Mouse (Mus musculus) G1E (cell line): ENCODE measurements around the gene Nol10. TPM values are rescaled to one million over a fixed set of nuclear protein-coding genes. Genes with fewer than 3 reads are reported as not detected.

Source experiments
- ATAC-seq: 2 replicates; pipeline ENCODE4 v1.8.0; 2016; ENCODE audit warnings: mild to moderate bottlenecking; ENCODE audit not compliant: insufficient number of reproducible peaks, poor library complexity, low FRiP score, severe bottlenecking; ENCODE audit errors: extremely low read depth
- DNase-seq: peaks from one replicate; pipeline ENCODE4 v3.0.0; 2012; ENCODE audit warnings: low spot score
- H3K27me3 ChIP-seq: 2 replicates; pipeline ENCODE4 v1.6.1; 2012; ENCODE audit warnings: mild to moderate bottlenecking, low read length, inconsistent platforms; ENCODE audit not compliant: insufficient read depth
- H3K36me3 ChIP-seq: replicated peaks from 2 replicates; pipeline ENCODE3; 2012; ENCODE audit warnings: mild to moderate bottlenecking, inconsistent platforms
- H3K4me1 ChIP-seq: 2 replicates; pipeline ENCODE4 v1.6.1; 2012; ENCODE audit warnings: low read depth, low read length, inconsistent platforms, mixed read lengths; ENCODE audit not compliant: insufficient read depth
- H3K4me3 ChIP-seq: 2 replicates; pipeline ENCODE4 v1.5.1; 2012; ENCODE audit warnings: low read depth, mild to moderate bottlenecking, inconsistent platforms, low read length, moderate library complexity, mixed read lengths
- H3K9me3 ChIP-seq: replicated peaks from 2 replicates; pipeline ENCODE4 v1.6.1; 2012; ENCODE audit warnings: inconsistent platforms
- CTCF ChIP-seq: IDR thresholded peaks from 2 replicates; pipeline ENCODE4 v1.5.1; 2012; ENCODE audit warnings: low read depth, low read length, inconsistent platforms, mixed read lengths
- GATA1 ChIP-seq: IDR thresholded peaks from 2 replicates; pipeline ENCODE4 v1.6.1; 2012; ENCODE audit warnings: borderline replicate concordance, low read length, inconsistent platforms, mixed read lengths
- GATA2 ChIP-seq: IDR thresholded peaks from 2 replicates; pipeline ENCODE4 v1.6.1; 2012; ENCODE audit warnings: low read depth, low read length, inconsistent platforms, borderline replicate concordance
- POLR2AphosphoS5 ChIP-seq: IDR thresholded peaks from 2 replicates; pipeline ENCODE4 v1.6.1; 2012; ENCODE audit warnings: low read depth, low read length, inconsistent platforms; ENCODE audit not compliant: insufficient replicate concordance
- TAL1 ChIP-seq: conservative IDR thresholded peaks from 2 replicates; pipeline ENCODE4 v1.6.1; 2012; ENCODE audit warnings: low read depth, low read length, inconsistent platforms, mixed read lengths
- polyA plus RNA-seq: library from polyadenylated mRNA; stranded (reverse); fragments of >175 nt; gene quantifications from 2 replicates; pipeline ENCODE4 v1.2.3, GENCODE M21; 2012
- total RNA-seq, 2 experiments: library from RNA; stranded (forward) in 1 of 2; stranded (reverse) in 1 of 2; fragments of 200-1000 nt in 1 of 2; fragments of >200 nt in 1 of 2; fragmentation: Nextera tagmentation in 1 of 2; gene quantifications; 2 replicates each; pipeline ENCODE4 v1.2.3; 2014 to 2017

Gene Nol10
- total and polyA plus RNA-seq, 3 experiments = 10.2 to 25.7 (median 18.6) TPM

DNA sequence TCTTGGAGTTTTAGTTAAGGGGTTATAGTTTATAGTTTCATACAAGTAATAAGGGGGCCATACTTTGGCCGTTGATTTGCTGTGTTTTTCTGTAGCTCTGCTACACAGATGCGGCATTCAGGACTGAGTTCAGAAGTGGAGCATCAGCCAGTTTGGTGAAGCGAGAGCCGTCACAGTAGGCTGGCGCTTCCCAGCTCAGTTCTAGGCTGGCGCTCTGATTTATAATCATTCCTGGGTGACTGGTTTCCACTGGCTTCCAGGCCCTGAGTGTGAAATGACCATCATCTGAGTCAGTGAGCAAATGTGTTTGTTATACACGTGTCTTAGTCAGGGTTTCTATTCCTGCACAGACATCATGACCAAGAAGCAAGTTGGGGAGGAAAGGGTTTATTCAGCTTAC, 66.5 kb downstream of the Nol10 start:
- H3K36me3 ChIP-seq = peaks cover 83% of the 10 kb centered on the region
- no peaks in the 10 kb centered on the region for H3K27me3 ChIP-seq
- no peak overlapping the region for H3K4me3 ChIP-seq
- ATAC-seq (no peak), DNase-seq (no peak)
- no peaks in the 10 kb centered on the region for H3K9me3 ChIP-seq
- H3K4me1 ChIP-seq = no peaks in the 10 kb centered on the region; the same call in 1 of the 2 replicates
- TF ChIP-seq CTCF (no peak), GATA1 (no peak), POLR2AphosphoS5 (no peak)

- H3K4me3 ChIP-seq = no peak overlapping the region
- no peaks in the 10 kb centered on the region for H3K27me3 ChIP-seq
- H3K36me3 ChIP-seq = peaks cover 92% of the 10 kb centered on the region
- H3K9me3 ChIP-seq = no peaks in the 10 kb centered on the region
- ATAC-seq (no peak), DNase-seq (no peak)
- TF ChIP-seq TAL1 (no peak), POLR2AphosphoS5 (no peak), GATA1 (no peak), CTCF (no peak)
- no peaks in the 10 kb centered on the region for H3K4me1 ChIP-seq
These were observed 72.0 kb downstream of the Nol10 start for GRCm38 (mm10) chr12:17420168-17420810.

DNA sequence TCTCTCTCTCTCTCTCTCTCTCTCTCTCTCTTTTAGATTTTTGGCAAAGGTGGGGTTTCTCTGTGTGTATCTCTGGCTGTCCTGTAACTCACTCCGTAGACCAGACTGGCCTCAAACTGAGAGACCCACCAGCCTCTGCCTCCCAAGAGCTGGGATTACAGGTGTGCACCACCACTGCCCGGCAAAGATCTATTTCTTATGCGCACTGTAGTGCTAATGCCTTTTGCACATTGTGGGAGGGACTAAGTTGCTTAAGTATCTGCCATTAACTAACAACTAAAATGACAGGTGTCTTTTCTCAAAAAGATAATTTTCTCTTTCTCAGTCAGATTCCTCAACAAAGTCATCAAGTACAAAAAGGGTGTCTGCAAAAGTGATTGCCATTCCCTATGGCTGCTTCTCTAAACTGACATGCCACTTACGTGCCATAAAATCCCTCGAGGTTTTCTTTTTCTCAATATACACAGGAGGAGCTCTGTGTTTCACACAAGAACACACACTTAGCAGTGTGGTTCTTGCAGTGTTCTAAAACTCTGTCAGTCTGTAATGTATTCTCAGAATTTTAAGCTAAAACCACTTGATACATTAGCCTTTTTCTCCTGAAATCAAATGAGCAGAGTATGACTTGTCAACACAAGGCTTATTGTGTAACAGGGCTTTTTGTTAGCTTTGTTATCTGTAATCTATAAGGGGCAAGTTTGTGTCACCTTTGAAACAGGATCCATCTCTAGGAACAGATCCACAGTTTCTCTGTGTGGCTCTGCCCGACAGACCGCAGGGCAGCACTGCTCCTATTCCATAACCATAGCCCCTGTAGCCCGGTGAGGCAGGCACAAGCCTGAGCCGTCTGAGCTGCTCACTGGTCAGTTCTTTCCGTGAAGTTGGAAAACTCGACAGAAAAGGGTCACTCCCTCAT, 77.3 kb downstream of the Nol10 start:
- H3K9me3 ChIP-seq = no peaks in the 10 kb centered on the region
- no peak overlapping the region for H3K4me3 ChIP-seq
- TF ChIP-seq POLR2AphosphoS5 (no peak), GATA1 (no peak), TAL1 (no peak), GATA2 (no peak), CTCF (no peak)
- no peaks in the 10 kb centered on the region for H3K27me3 ChIP-seq
- DNase-seq (no peak), ATAC-seq (no peak)
- H3K4me1 ChIP-seq = no peaks in the 10 kb centered on the region
- H3K36me3 ChIP-seq = peaks cover 95% of the 10 kb centered on the region

DNA sequence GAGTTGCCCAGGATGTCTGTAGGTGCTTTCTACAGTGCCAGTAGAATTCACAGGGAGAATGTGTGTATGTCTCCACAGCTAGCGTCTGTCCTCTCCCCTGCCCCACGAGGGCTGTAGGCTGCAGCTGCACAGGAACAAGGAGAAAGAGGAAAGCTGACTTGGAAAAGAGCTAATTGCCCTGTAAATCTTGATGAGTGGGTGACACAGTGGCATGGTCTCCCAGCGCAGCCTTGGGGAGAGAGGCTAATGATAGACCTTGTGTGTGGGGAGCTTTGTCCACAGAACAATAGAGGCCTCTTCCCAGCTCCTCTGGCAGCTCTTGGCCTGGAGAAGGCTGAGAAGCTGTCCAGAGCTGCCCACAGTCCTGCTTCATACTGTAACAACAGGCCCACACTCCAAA, 78.5 kb downstream of the Nol10 start:
- H3K4me1 ChIP-seq = no peaks in the 10 kb centered on the region
- peaks cover 95% of the 10 kb centered on the region for H3K36me3 ChIP-seq
- DNase-seq (no peak), ATAC-seq (no peak)
- no peak for TF ChIP-seq TAL1
- TF ChIP-seq GATA1 = no peak
- TF ChIP-seq CTCF = no peak
- TF ChIP-seq POLR2AphosphoS5 = no peak
- TF ChIP-seq GATA2 = no peak
- H3K4me3 ChIP-seq = no peak overlapping the region
- no peaks in the 10 kb centered on the region for H3K9me3 ChIP-seq
- H3K27me3 ChIP-seq = no peaks in the 10 kb centered on the region

DNA sequence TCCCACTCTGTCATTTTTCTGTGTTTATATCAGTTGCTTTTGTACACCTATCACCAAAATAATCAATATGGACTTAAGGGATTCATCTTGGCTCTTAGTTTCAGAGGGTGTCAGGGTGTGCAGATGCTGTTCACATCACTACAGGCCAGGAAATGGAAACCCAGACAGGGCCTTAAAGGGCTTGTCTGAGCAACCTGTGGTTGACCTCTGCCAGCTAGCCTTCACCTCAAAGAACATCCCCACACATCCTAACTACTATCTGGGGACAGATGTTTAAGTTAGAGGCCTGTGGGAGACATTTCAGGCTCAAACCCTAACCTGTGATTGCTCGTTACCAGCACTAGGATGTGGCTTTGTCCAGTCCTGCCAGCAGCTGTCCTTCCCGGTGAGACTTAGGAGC, 82.3 kb downstream of the Nol10 start:
- no peak for DNase-seq
- ATAC-seq = no peak
- TF ChIP-seq GATA1 (no peak), POLR2AphosphoS5 (no peak), GATA2 (no peak), CTCF (no peak), TAL1 (no peak)
- Histone ChIP-seq H3K36me3 (peaks cover 81% of the 10 kb centered on the region), H3K4me3 (no peak overlapping the region), H3K9me3 (no peaks in the 10 kb centered on the region), H3K4me1 (no peaks in the 10 kb centered on the region), H3K27me3 (no peaks in the 10 kb centered on the region)

DNA sequence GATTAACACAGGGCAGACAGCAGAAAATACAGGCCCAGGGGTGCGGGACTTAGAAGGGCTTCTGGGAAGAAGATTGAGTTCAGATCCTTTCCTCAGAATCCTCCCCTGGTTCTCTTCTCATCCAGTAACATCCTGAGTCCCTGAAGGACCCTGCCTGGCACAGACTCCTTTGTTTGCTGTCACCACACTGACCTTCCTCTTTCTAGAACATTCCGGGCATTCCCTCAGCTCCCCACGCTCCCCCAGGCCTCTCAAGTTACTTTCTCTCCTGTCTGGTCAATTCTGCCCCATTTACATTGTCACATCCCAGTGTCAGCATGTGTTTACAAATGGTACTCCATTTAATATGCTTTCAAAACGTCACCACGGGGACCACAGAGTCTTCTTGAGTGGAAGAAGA, 82.9 kb downstream of the Nol10 start:
- TF ChIP-seq TAL1 = no peak
- H3K36me3 ChIP-seq = peaks cover 75% of the 10 kb centered on the region
- H3K4me1 ChIP-seq = no peaks in the 10 kb centered on the region
- no peaks in the 10 kb centered on the region for H3K27me3 ChIP-seq
- no peaks in the 10 kb centered on the region for H3K9me3 ChIP-seq
- ATAC-seq (no peak), DNase-seq (no peak)
- no peak overlapping the region for H3K4me3 ChIP-seq

- TF ChIP-seq POLR2AphosphoS5 (no peak), GATA2 (no peak), GATA1 (no peak), CTCF (no peak), TAL1 (no peak)
- H3K9me3 ChIP-seq = no peaks in the 10 kb centered on the region
- DNase-seq = no peak
- H3K36me3 ChIP-seq = peaks cover 68% of the 10 kb centered on the region
- no peaks in the 10 kb centered on the region for H3K27me3 ChIP-seq
- H3K4me1 ChIP-seq = no peaks in the 10 kb centered on the region; the same call in 1 of the 2 replicates
- ATAC-seq = no peak
- H3K4me3 ChIP-seq = no peak overlapping the region
These were observed 83.6 kb downstream of the Nol10 start for GRCm38 (mm10) chr12:17431812-17432332.
